Mouse (Mus musculus): ENCODE data around the gene Prkcsh. TPM values are rescaled to one million over a fixed set of nuclear protein-coding genes. Genes with fewer than 3 reads are reported as not detected.

The Prkcsh gene
- 70.1 and 73.6 TPM in 2 replicates for polyA plus RNA-seq (2014; fragmentation: Nextera tagmentation; extraction: Ambion mirVana)

DNA sequence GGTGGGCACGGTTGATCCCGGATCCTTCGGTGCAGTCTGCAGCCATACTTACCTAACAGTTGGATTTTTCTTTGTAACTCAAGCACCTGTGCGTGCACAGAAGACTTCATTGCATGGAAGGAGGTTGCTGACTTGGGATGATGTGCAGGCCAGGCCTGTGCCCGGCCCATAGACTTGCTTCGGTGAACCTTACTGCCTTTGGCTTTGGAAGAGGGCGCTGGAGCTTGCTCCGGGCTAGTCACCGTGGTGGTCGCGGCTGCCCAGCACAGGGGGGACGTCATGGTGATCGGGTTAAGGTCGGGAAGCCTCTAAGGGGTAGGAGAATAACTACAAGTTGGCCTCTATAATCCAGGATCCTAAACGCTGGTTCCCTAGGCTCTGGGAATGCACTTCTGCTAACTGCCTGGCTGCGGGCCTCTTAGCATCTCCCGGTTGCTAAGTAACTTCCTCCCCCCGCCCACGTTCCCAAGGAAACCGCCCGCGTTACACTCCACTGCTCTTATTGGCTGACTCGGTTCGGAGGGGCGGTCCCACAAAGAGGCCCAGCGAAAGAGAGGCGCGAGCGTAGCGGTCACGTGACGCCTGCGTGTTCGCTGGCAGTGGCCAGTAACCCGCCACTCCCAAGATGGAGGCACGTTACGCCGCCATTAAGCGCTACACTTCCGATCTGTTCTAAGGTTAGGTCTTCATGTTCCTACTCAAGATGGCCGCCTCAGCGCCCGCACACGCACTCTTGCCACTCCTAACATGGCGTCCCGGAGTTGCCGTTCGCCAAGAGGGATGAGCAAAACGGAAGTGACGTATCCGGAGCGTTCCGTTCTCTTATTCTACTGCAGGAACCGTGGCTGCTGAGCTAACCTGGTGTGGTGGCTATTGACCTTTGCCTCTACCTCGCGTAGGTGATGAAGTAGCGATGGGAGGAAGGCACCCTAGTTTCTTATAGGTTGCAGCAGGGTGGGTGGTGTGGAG lies at the start of gene Prkcsh, which contains the start of gene Ccdc151:
Gene Prkcsh, plus strand, starts transcription at position 613 of the 969 bp plus-strand sequence.
Gene Ccdc151, minus strand, starts transcription at position 441 of the 969 bp plus-strand sequence.
- peak within 1 kb of the TSS; percentile 77 for H3K9ac ChIP-seq
- peaks cover 33% of the 10 kb centered on the region for H3K36me3 ChIP-seq (replicated peaks; ENCODE audit: control insufficient read depth, insufficient read depth)
- peak within 1 kb of the TSS; percentile 71 for H3K4me3 ChIP-seq (replicated peaks; ENCODE audit: low read length)
- no peaks in the 10 kb centered on the region for H3K27me3 ChIP-seq (ENCODE audit: control insufficient read depth, insufficient read depth, low read length)
- H3K27ac ChIP-seq: peak within 1 kb of the TSS; percentile 84
- H3K4me2 ChIP-seq (replicated peaks): peak within 1 kb of the TSS; percentile 80
- whole genome bisulfite sequencing: 5% methylated on average over 57 of the region's 57 CpGs
- DNase-seq (ENCODE audit: low spot score) (peak; percentile 98), ATAC-seq (ENCODE audit: low FRiP score) (peak; percentile 99)
- no peaks in the 10 kb centered on the region for H3K9me3 ChIP-seq (ENCODE audit: control insufficient read depth, low read length)
- peaks cover 21% of the 10 kb centered on the region for H3K4me1 ChIP-seq (replicated peaks; ENCODE audit: control insufficient read depth, insufficient read depth, low read length)

DNA sequence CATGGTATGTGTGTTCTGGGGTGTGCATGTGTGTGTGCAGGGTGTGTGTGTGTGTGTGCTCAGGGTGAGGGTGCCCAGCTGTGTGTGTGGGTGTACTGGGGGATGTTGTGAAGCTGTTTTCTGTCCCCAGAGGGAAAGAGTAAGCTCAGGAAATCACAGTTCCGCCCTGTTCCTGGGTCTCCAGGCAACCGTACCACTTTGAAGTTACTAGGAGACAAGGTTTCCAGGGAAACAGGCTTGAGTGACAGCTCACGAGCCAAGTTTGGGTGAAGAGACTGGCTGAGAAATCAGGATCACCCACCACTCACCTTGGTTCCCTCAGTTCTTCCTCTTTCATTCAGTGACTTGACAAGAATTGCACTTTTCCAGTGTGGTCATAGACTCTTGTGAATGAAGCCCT lies 49.0 kb upstream of the Prkcsh start:
- H3K36me3 ChIP-seq (replicated peaks; ENCODE audit: control insufficient read depth, insufficient read depth): peaks cover 1% of the 10 kb centered on the region; the same call in 1 of the 2 replicates
- H3K4me1 ChIP-seq (replicated peaks; ENCODE audit: control insufficient read depth, insufficient read depth, low read length): peaks cover 11% of the 10 kb centered on the region
- peak overlapping the region; percentile 5; the same call in 1 of the 2 replicates for H3K27ac ChIP-seq
- no peaks in the 10 kb centered on the region for H3K27me3 ChIP-seq (ENCODE audit: control insufficient read depth, insufficient read depth, low read length)
- no peaks in the 10 kb centered on the region for H3K9me3 ChIP-seq (ENCODE audit: control insufficient read depth, low read length)
- 6% methylated on average over 3 of the region's 3 CpGs for WGBS
- DNase-seq (ENCODE audit: low spot score) (no peak), ATAC-seq (ENCODE audit: low FRiP score) (no peak)
- no peak overlapping the region for H3K9ac ChIP-seq
- H3K4me2 ChIP-seq (replicated peaks): no peak overlapping the region; the same call in 1 of the 2 replicates
- H3K4me3 ChIP-seq (replicated peaks; ENCODE audit: low read length): no peak overlapping the region

DNA sequence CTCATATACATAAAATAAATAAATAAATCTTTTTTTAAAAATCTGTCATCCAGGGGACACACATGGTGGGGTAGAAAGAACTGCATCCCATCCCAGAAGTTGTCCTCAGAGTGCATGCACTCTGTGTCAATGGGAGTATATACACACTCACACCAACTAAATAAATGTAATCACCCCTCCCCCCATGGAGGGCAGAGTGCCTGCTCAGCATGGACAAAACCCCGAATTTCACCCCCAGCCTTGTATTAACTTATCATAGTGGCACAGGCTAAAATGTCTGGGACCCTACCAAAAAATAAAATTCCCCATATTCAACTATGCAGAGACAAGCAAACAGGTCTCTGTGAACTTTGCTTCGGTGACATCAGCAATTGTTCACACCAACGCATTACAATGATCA lies 48.0 kb upstream of the Prkcsh start:
- no peaks in the 10 kb centered on the region for H3K36me3 ChIP-seq (replicated peaks; ENCODE audit: control insufficient read depth, insufficient read depth)
- peak overlapping the region; percentile 80; the same call in 1 of the 2 replicates for H3K9ac ChIP-seq
- H3K4me3 ChIP-seq (replicated peaks; ENCODE audit: low read length): peak overlapping the region; percentile 64; the same call in 1 of the 2 replicates
- H3K9me3 ChIP-seq (ENCODE audit: control insufficient read depth, low read length): no peaks in the 10 kb centered on the region
- H3K27me3 ChIP-seq (ENCODE audit: control insufficient read depth, insufficient read depth, low read length): peaks cover 8% of the 10 kb centered on the region
- DNase-seq (ENCODE audit: low spot score) (no peak), ATAC-seq (ENCODE audit: low FRiP score) (no peak)
- H3K4me1 ChIP-seq (replicated peaks; ENCODE audit: control insufficient read depth, insufficient read depth, low read length): peaks cover 11% of the 10 kb centered on the region
- no peak overlapping the region for H3K27ac ChIP-seq
- WGBS: 77% methylated on average over 3 of the region's 3 CpGs
- peak overlapping the region; percentile 50; the same call in 1 of the 2 replicates for H3K4me2 ChIP-seq (replicated peaks)

DNA sequence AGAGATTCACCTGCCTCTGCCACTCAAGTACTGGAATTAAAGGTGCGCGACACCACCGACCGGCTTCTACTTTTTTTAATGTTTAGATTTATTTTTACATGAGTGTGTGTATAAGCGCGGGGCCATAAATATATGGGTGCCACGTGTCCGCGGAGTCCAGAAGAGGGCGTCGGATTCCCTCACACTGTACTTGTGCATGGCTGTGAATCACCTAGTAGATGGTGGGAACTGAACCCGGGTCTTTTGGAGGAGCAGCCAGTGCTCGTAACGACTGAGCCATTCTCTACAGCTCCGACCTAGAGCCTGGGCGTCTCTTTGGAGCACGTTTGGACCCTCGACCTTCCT lies 47.4 kb upstream of the Prkcsh start:
- 2% methylated on average over 18 of the region's 18 CpGs for WGBS
- H3K9ac ChIP-seq: peak overlapping the region; percentile 80; the same call in 1 of the 2 replicates
- DNase-seq (ENCODE audit: low spot score): no peak
- peak overlapping the region; percentile 50 for H3K4me2 ChIP-seq (replicated peaks)
- ATAC-seq (ENCODE audit: low FRiP score): peak; percentile 58
- H3K27ac ChIP-seq: peak overlapping the region; percentile 97
- no peaks in the 10 kb centered on the region for H3K36me3 ChIP-seq (replicated peaks; ENCODE audit: control insufficient read depth, insufficient read depth)
- peaks cover 13% of the 10 kb centered on the region for H3K27me3 ChIP-seq (ENCODE audit: control insufficient read depth, insufficient read depth, low read length)
- H3K4me3 ChIP-seq (replicated peaks; ENCODE audit: low read length): peak overlapping the region; percentile 64
- H3K9me3 ChIP-seq (ENCODE audit: control insufficient read depth, low read length): no peaks in the 10 kb centered on the region
- H3K4me1 ChIP-seq (replicated peaks; ENCODE audit: control insufficient read depth, insufficient read depth, low read length): peaks cover 11% of the 10 kb centered on the region

DNA sequence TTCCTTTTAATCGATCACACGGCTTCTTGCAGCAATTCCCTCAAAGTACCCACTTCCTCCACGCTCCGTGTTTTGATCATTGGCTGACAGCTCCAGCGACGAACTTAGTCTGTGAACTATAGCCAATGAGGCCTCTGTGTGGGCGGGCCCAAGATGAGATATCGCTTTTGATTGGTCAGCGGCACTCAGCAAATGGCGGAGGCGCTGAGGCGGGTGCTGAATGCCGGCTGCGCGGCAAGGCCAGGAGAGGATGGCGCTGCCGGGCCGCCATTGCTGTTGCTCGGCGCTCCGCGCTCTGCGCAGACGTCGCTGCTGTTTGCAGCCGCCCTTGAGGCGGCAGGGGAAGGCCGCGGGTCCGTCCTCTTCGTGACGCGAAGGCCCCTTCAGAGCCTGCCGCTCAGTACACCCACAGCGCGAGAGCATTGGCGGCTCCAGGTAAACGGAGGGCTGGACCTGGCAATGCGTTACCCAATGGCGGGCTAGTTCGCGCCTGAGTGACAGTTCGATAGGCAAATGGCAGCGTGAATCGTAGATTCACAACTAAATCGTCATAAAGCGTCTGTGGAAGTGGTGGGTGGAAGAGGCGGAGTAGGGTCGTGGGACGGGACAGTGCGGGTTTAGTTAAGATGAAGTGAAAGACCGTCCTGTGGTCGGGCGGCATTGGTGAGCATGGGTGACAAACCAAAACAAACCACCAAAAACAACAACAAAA lies 46.9 kb upstream of the Prkcsh start, which contains the start of gene Swsap1:
Gene Swsap1, plus strand, starts transcription at position 186 of the 712 bp plus-strand sequence.
- no peaks in the 10 kb centered on the region for H3K9me3 ChIP-seq (ENCODE audit: control insufficient read depth, low read length)
- H3K4me1 ChIP-seq (replicated peaks; ENCODE audit: control insufficient read depth, insufficient read depth, low read length): peaks cover 11% of the 10 kb centered on the region
- H3K36me3 ChIP-seq (replicated peaks; ENCODE audit: control insufficient read depth, insufficient read depth): no peaks in the 10 kb centered on the region
- H3K27ac ChIP-seq: peak within 1 kb of the TSS; percentile 97
- ATAC-seq (ENCODE audit: low FRiP score) (peak; percentile 98), DNase-seq (ENCODE audit: low spot score) (peak; percentile 98)
- peaks cover 19% of the 10 kb centered on the region for H3K27me3 ChIP-seq (ENCODE audit: control insufficient read depth, insufficient read depth, low read length)
- WGBS: under 1% methylated on average over 51 of the region's 54 CpGs
- H3K9ac ChIP-seq: peak within 1 kb of the TSS; percentile 80
- H3K4me3 ChIP-seq (replicated peaks; ENCODE audit: low read length): peak within 1 kb of the TSS; percentile 64
- peak within 1 kb of the TSS; percentile 73 for H3K4me2 ChIP-seq (replicated peaks)

DNA sequence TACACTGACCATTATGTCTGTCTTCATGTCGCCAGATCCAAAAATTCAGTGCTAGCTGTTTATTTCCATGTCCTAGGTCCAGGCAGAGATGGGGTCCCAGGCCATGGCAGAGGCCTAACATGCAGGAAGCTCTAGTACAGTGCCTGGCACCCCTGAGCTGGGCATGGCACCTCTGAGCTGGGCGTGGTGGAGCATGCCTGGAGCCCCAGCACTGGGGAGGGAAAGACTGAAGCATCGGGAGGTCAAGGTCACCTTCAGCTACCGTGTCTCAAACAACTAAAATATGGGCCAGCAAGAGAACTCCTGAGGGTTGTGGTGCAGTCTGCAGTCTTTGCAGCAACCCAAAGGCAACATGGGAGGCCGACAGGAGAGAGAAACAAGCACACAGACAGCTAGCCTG lies 44.2 kb upstream of the Prkcsh start:
- ATAC-seq (ENCODE audit: low FRiP score): no peak
- peaks cover 45% of the 10 kb centered on the region for H3K27me3 ChIP-seq (ENCODE audit: control insufficient read depth, insufficient read depth, low read length)
- H3K36me3 ChIP-seq (replicated peaks; ENCODE audit: control insufficient read depth, insufficient read depth): no peaks in the 10 kb centered on the region
- no peak overlapping the region for H3K27ac ChIP-seq
- WGBS: 85% methylated on average over 5 of the region's 5 CpGs
- no peaks in the 10 kb centered on the region for H3K9me3 ChIP-seq (ENCODE audit: control insufficient read depth, low read length)
- DNase-seq (ENCODE audit: low spot score): no peak
- H3K4me3 ChIP-seq (replicated peaks; ENCODE audit: low read length): no peak overlapping the region
- H3K9ac ChIP-seq: no peak overlapping the region
- no peak overlapping the region for H3K4me2 ChIP-seq (replicated peaks)
- peaks cover 25% of the 10 kb centered on the region for H3K4me1 ChIP-seq (replicated peaks; ENCODE audit: control insufficient read depth, insufficient read depth, low read length)

DNA sequence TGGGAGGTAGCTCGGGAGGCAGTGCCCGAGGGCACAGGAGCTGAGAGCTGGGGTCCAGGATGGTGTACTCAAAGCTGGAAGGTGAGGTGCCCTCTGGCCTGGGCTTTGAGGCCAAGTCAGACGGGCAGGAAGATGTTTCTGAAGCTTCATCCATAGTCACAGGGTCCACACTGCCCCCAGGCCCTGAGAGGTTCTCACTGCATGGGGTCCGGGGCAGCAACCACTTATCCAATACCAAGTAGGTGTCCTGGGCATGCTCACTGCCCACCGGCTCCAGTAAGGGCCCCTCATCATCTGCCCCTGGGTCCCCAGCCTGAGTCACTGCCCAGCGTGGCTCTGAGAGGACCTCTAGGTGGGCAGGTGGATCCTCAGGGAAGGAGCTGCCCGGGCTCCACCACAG lies 43.4 kb upstream of the Prkcsh start:
- Histone ChIP-seq H3K4me2 (replicated peaks) (no peak overlapping the region), H3K27ac (no peak overlapping the region), H3K4me3 (replicated peaks; ENCODE audit: low read length) (no peak overlapping the region), H3K4me1 (replicated peaks; ENCODE audit: control insufficient read depth, insufficient read depth, low read length) (peaks cover 21% of the 10 kb centered on the region), H3K36me3 (replicated peaks; ENCODE audit: control insufficient read depth, insufficient read depth) (no peaks in the 10 kb centered on the region), H3K27me3 (ENCODE audit: control insufficient read depth, insufficient read depth, low read length) (peaks cover 47% of the 10 kb centered on the region), H3K9me3 (ENCODE audit: control insufficient read depth, low read length) (no peaks in the 10 kb centered on the region), H3K9ac (no peak overlapping the region)
- WGBS: 97% methylated on average over 7 of the region's 7 CpGs
- DNase-seq (ENCODE audit: low spot score): no peak
- ATAC-seq (ENCODE audit: low FRiP score): no peak

DNA sequence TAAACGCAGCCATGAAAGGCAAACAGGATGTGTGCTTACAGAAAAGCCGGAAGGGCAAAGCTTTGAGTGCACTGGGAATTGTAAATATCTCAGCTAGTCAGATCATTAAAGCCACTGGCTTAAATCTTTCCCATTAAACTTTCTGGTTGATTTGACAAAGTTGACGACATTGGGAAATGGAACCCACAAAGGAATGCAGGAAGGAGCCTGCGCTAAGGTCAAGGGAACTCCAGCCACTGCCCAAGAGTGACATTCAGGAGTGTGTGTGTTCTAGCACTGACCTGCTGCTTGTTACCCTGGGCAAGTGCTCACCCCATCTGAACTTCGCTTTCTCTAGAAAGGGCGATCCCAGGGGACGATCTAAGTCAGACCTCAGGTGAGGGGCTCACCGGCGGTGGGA lies 42.5 kb upstream of the Prkcsh start:
- Histone ChIP-seq H3K4me3 (replicated peaks; ENCODE audit: low read length) (no peak overlapping the region), H3K27me3 (ENCODE audit: control insufficient read depth, insufficient read depth, low read length) (peaks cover 47% of the 10 kb centered on the region), H3K27ac (no peak overlapping the region), H3K4me2 (replicated peaks) (no peak overlapping the region), H3K4me1 (replicated peaks; ENCODE audit: control insufficient read depth, insufficient read depth, low read length) (peaks cover 21% of the 10 kb centered on the region), H3K9ac (no peak overlapping the region), H3K36me3 (replicated peaks; ENCODE audit: control insufficient read depth, insufficient read depth) (no peaks in the 10 kb centered on the region), H3K9me3 (ENCODE audit: control insufficient read depth, low read length) (no peaks in the 10 kb centered on the region)
- WGBS: 55% methylated on average over 9 of the region's 9 CpGs
- ATAC-seq (ENCODE audit: low FRiP score) (no peak), DNase-seq (ENCODE audit: low spot score) (no peak)
